Mouse (Mus musculus) embryonic stem cell, embryonic (primary cell): ENCODE data around the gene 6030458C11Rik.

Experiments
- CTCF ChIA-PET, 4 experiments: fragments of 300-600 bp in 2 of 4; fragments of 350-600 bp in 2 of 4; sonication (Branson Sonifier 250); formaldehyde crosslinking; loops; one replicate each; lab custom pipeline; 2022; ENCODE audit warnings: inconsistent platforms in 2 of 4; lab: Charles Lee
- POLR2A ChIA-PET, 4 experiments: fragments of 300-600 bp in 2 of 4; fragments of 350-600 bp in 2 of 4; sonication (Branson Sonifier 250); formaldehyde crosslinking; loops; one replicate each; lab custom pipeline; 2022; ENCODE audit warnings: antibody characterized with exemption in 4 of 4, inconsistent platforms in 1 of 4; lab: Charles Lee

Gene 6030458C11Rik

GRCm38 (mm10) chr15:12832599-12832998, 8.2 kb upstream of the 6030458C11Rik start:
- ChIA-PET CTCF (interaction anchor here in 3 of 4 experiments (0.7 to 1.8 kb wide), 4 partner anchors 10 to 14 kb away, joined by 3 to 10 read pairs (median 4); no protein-coding TSS in a partner anchor), POLR2A (interaction anchor here in 3 of 4 experiments (0.6 to 1.9 kb wide), 11 partner anchors 9 to 1954 kb away, joined by 3 to 10 read pairs (median 4); partner anchors contain the start of genes 6030458C11Rik (in 1 of the 3) and Drosha (in 1 of the 3))

GRCm38 (mm10) chr15:12829878-12830277, 5.4 kb upstream of the 6030458C11Rik start:
- CTCF ChIA-PET, result no interaction called here
- POLR2A ChIA-PET, result no interaction called here

- CTCF ChIA-PET, result interaction anchor here in 2 of 4 experiments (0.6 to 2.3 kb wide), 3 partner anchors 11 to 240 kb away, joined by 3 to 7 read pairs (median 3); no protein-coding TSS in a partner anchor
Measured at GRCm38 (mm10) chr15:12825408-12825807, 959 bp upstream of the 6030458C11Rik start.

GRCm38 (mm10) chr15:12824965-12825364, 516 bp upstream of the 6030458C11Rik start:
- ChIA-PET CTCF (interaction anchor here in 2 of 4 experiments (0.6 to 2.3 kb wide), 2 partner anchors 11 to 18 kb away, joined by 3 to 7 read pairs; no protein-coding TSS in a partner anchor), POLR2A (interaction anchor here in 2 of 4 experiments (0.6 to 3.7 kb wide), 10 partner anchors 8 to 837 kb away, joined by 3 to 20 read pairs (median 4); no protein-coding TSS in a partner anchor)

More at GRCm38 (mm10) chr15:12825408-12825807, 959 bp upstream of the 6030458C11Rik start:
- POLR2A ChIA-PET, result interaction anchor here in 3 of 4 experiments (0.6 to 3.7 kb wide), 8 partner anchors 8 to 91 kb away, joined by 3 to 20 read pairs (median 5); no protein-coding TSS in a partner anchor

GRCm38 (mm10) chr15:12823455-12824119, 862 bp downstream of the 6030458C11Rik start:
- POLR2A ChIA-PET, result interaction anchor here in 3 of 4 experiments (0.6 to 3.0 kb wide), 17 partner anchors 8 to 615 kb away, joined by 3 to 14 read pairs (median 4); no protein-coding TSS in a partner anchor

GRCm38 (mm10) chr15:12822416-12823395, 1.7 kb downstream of the 6030458C11Rik start:
- ChIA-PET POLR2A (interaction anchor here in 2 of 4 experiments (0.6 kb wide), 2 partner anchors 493 to 1431 kb away, joined by 3 to 10 read pairs; no protein-coding TSS in a partner anchor), CTCF (no interaction called here)

More at GRCm38 (mm10) chr15:12823455-12824119, 862 bp downstream of the 6030458C11Rik start:
- CTCF ChIA-PET, result interaction anchor here in 1 of 4 experiments (0.8 kb wide), 1 partner anchor 19 kb away, joined by 7 read pairs; no protein-coding TSS in a partner anchor

GRCm38 (mm10) chr15:12817592-12817991, 6.9 kb downstream of the 6030458C11Rik start:
- ChIA-PET POLR2A (interaction anchor here in 2 of 4 experiments (0.6 to 4.3 kb wide), 2 partner anchors 9 to 697 kb away, joined by 3 to 20 read pairs; no protein-coding TSS in a partner anchor), CTCF (no interaction called here)

- ChIA-PET POLR2A (interaction anchor here in 3 of 4 experiments (0.6 to 2.3 kb wide), 4 partner anchors 9 to 25 kb away, joined by 3 to 7 read pairs (median 4); no protein-coding TSS in a partner anchor), CTCF (interaction anchor here in 1 of 4 experiments (1.1 kb wide), 1 partner anchor 226 kb away, joined by 4 read pairs; no protein-coding TSS in a partner anchor)
Measured at GRCm38 (mm10) chr15:12812646-12813045, 11.8 kb downstream of the 6030458C11Rik start.

GRCm38 (mm10) chr15:12809305-12809704, 15.1 kb downstream of the 6030458C11Rik start:
- POLR2A ChIA-PET, result no interaction called here
- CTCF ChIA-PET, result no interaction called here

- ChIA-PET CTCF (no interaction called here), POLR2A (interaction anchor here in 1 of 4 experiments (0.6 kb wide), 1 partner anchor 116 kb away, joined by 3 read pairs; no protein-coding TSS in a partner anchor)
Measured at GRCm38 (mm10) chr15:12807088-12807487, 17.4 kb downstream of the 6030458C11Rik start.

GRCm38 (mm10) chr15:12805071-12805470, 19.4 kb downstream of the 6030458C11Rik start:
- ChIA-PET POLR2A (interaction anchor here in 3 of 4 experiments (0.6 to 2.6 kb wide), 4 partner anchors 9 to 380 kb away, joined by 3 to 10 read pairs (median 4); no protein-coding TSS in a partner anchor), CTCF (no interaction called here)

GRCm38 (mm10) chr15:12801142-12801506, 23.3 kb downstream of the 6030458C11Rik start:
- POLR2A ChIA-PET, result interaction anchor here in 1 of 4 experiments (0.6 to 1.0 kb wide), 2 partner anchors 11 to 215 kb away, joined by 3 read pairs; no protein-coding TSS in a partner anchor
- CTCF ChIA-PET, result interaction anchor here in 1 of 4 experiments (0.6 kb wide), 2 partner anchors 431 to 575 kb away, joined by 4 to 6 read pairs; no protein-coding TSS in a partner anchor

- POLR2A ChIA-PET, result interaction anchor here in 2 of 4 experiments (0.6 to 1.0 kb wide), 3 partner anchors 11 to 215 kb away, joined by 3 read pairs; no protein-coding TSS in a partner anchor
- CTCF ChIA-PET, result interaction anchor here in 1 of 4 experiments (0.6 to 1.0 kb wide), 3 partner anchors 221 to 574 kb away, joined by 3 to 6 read pairs (median 4); no protein-coding TSS in a partner anchor
Measured at GRCm38 (mm10) chr15:12800405-12801141, 23.9 kb downstream of the 6030458C11Rik start.

GRCm38 (mm10) chr15:12798043-12798442, 26.4 kb downstream of the 6030458C11Rik start:
- CTCF ChIA-PET, result interaction anchor here in 2 of 4 experiments (1.0 to 2.7 kb wide), 4 partner anchors 212 to 423 kb away, joined by 3 to 7 read pairs (median 5); no protein-coding TSS in a partner anchor
- POLR2A ChIA-PET, result no interaction called here

- CTCF ChIA-PET, result interaction anchor here (0.7 to 3.9 kb wide), 7 partner anchors 200 to 624 kb away, joined by 3 to 17 read pairs (median 4); no protein-coding TSS in a partner anchor
Measured at GRCm38 (mm10) chr15:12795909-12796470, 28.5 kb downstream of the 6030458C11Rik start.

GRCm38 (mm10) chr15:12795457-12795894, 29.0 kb downstream of the 6030458C11Rik start:
- POLR2A ChIA-PET, result no interaction called here

More at GRCm38 (mm10) chr15:12795909-12796470, 28.5 kb downstream of the 6030458C11Rik start:
- POLR2A ChIA-PET, result no interaction called here

More at GRCm38 (mm10) chr15:12795457-12795894, 29.0 kb downstream of the 6030458C11Rik start:
- CTCF ChIA-PET, result interaction anchor here (0.7 to 3.9 kb wide), 7 partner anchors 199 to 623 kb away, joined by 3 to 17 read pairs (median 4); no protein-coding TSS in a partner anchor
